1 mouse cellular context compared by ENCODE assay signal in the genomic region with DNA sequence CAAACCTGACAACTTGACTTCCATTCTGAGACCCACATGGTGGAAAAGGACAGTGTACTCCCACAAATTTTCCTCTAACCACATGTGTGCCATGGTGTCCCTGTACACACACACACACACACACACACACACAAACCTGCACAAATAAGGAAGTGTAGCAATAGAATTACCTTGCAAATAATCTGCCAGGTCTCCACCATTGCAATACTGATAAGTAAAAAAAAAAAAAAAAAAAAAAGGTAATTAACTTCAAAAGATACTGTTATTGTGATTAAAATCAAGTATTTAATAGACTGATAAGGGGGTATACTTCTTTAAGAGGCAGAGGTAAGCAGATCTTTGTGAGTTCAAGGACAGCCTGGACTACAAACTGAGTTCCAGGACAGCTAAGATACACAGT.
A peak's percentile ranks its signal among the peaks of the same experiment; 100 is the strongest.
TF ChIP-seq lines count a peak whose summit lies in the region.

No protein-coding gene starts in this region.

TF ChIP-seq in MEL, 35 proteins besides CTCF, POLR2A, EP300 and RAD21 (continued from another document):
- TF ChIP-seq GATA1 (IDR thresholded peaks at IDR 0.05; ENCODE audit: low read depth, low read length) = peak; percentile 55
- TF ChIP-seq NELFE (IDR thresholded peaks at IDR 0.05; ENCODE audit: low read depth, low read length) = no peak
- no peak for TF ChIP-seq SMC3 (IDR thresholded peaks at IDR 0.05; ENCODE audit: low read depth, low read length)
- TF ChIP-seq KAT2A (conservative IDR thresholded peaks at IDR 0.05; ENCODE audit: low read depth, low read length) = no peak
- no peak for TF ChIP-seq POLR2AphosphoS2 (IDR thresholded peaks at IDR 0.05; ENCODE audit: low read length)
- TF ChIP-seq MEF2A (IDR thresholded peaks at IDR 0.05; ENCODE audit: extremely low read depth, insufficient replicate concordance, low read depth, low read length, poor library complexity, severe bottlenecking) = no peak
- TF ChIP-seq SIN3A (IDR thresholded peaks at IDR 0.05; ENCODE audit: low read length) = 0 out of 2 replicates have a peak, but pooled peaks have one; percentile 32
